Comparison of ENCODE assay signal across 10 mouse cellular contexts in the genomic region with DNA sequence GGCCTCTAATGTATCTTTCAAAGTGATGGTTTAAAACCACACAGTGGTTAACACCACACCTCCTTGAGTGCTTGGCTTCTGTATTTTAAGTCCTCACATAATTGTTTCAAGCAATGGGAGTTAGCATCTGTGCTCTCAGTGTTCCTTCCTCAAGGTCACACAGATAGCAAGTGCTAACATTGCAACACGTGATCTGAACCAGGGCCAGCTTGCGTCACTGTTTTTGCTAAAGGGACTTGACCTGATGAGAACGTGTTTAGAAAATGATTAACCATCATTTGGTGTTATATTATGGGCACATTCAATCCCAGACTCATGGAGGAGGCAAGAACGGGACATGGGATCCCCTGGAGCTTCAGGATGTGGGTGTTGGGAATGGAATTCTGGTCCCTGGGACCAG. TPM values are rescaled to one million over a fixed set of nuclear protein-coding genes. Genes with fewer than 3 reads are reported as not detected.
DNase-seq lines count a peak whose midpoint lies in the region; ATAC-seq and TF ChIP-seq lines count a peak whose summit lies in the region.
"Had no signal": no experiment of that assay in that cellular context is flagged by ENCODE, and none has a peak within 500 bp of the region (broad histone marks: within the 10 kb centered on the region; RNA-seq: fewer than 3 reads in every experiment).

No protein-coding gene starts in this region.

- H3K9ac ChIP-seq in heart, adult 2 months (ENCODE audit: low read depth, low read length), result no peak overlapping the region
- no peak overlapping the region for H3K9ac ChIP-seq in heart, embryonic 12.5 days
- no peak overlapping the region for H3K9ac ChIP-seq in intestine, embryonic 14.5 days (ENCODE audit: low read length)
- no peak overlapping the region for H3K9ac ChIP-seq in liver, postnatal 0 days (replicated peaks)
- H3K9ac ChIP-seq in forebrain, embryonic 12.5 days, result no peak overlapping the region
- H3K9ac ChIP-seq in hindbrain, embryonic 12.5 days, result no peak overlapping the region
- H3K9ac ChIP-seq: lung, embryonic 15.5 days had no signal

- DNase-seq in heart, adult 2 months, result peak; percentile 73 to 74
- DNase-seq in intestine, embryonic 14.5 days (ENCODE audit: low spot score), result no peak
- peak; percentile 83 for DNase-seq in liver, postnatal 0 days
- peak; percentile 88 for DNase-seq in testis, postnatal 10 days (ENCODE audit: low spot score)
- DNase-seq in frontal cortex, postnatal 25 days (ENCODE audit: low spot score in 2 of 2), result no peak
- DNase-seq: right cerebral cortex, postnatal 25 days had no signal

- WGBS in heart, adult 2 months, result 19% methylated on average over 4 of the region's 4 CpGs
- 42% methylated on average over 4 of the region's 4 CpGs for WGBS in heart, embryonic 12.5 days
- WGBS in intestine, embryonic 14.5 days, result 64% methylated on average over 4 of the region's 4 CpGs
- whole genome bisulfite sequencing in liver, postnatal 0 days (ENCODE audit: insufficient replicate concordance), result 51% methylated on average over 4 of the region's 4 CpGs
- WGBS in forebrain, embryonic 12.5 days, result 88% methylated on average over 4 of the region's 4 CpGs
- 86% methylated on average over 4 of the region's 4 CpGs for WGBS in hindbrain, embryonic 12.5 days

- H3K9me3 ChIP-seq in heart, embryonic 12.5 days (replicated peaks), result no peaks in the 10 kb centered on the region
- H3K9me3 ChIP-seq in intestine, embryonic 14.5 days (ENCODE audit: control insufficient read depth, low read length), result no peaks in the 10 kb centered on the region
- H3K9me3 ChIP-seq in liver, postnatal 0 days (ENCODE audit: low read length), result no peaks in the 10 kb centered on the region
- H3K9me3 ChIP-seq in forebrain, embryonic 12.5 days, result no peaks in the 10 kb centered on the region
- no peaks in the 10 kb centered on the region for H3K9me3 ChIP-seq in hindbrain, embryonic 12.5 days (replicated peaks)
- H3K9me3 ChIP-seq: lung, embryonic 15.5 days had no signal

- intact Hi-C loops in heart, adult 2 months (cut with DNase I), result loop anchor here (2.0 kb wide), 1 partner anchor 15 kb away; no protein-coding TSS in a partner anchor

- TF ChIP-seq CTCF in heart, adult 2 months (IDR thresholded peaks at IDR 0.05), result no peak
- no peak for TF ChIP-seq CTCF in liver, postnatal 0 days (IDR thresholded peaks at IDR 0.05; ENCODE audit: low read depth)

- TF ChIP-seq POLR2A in heart, adult 2 months (IDR thresholded peaks at IDR 0.05; ENCODE audit: insufficient read depth, low read depth, low read length), result no peak

- peaks cover 40% of the 10 kb centered on the region for H3K4me1 ChIP-seq in heart, adult 2 months (ENCODE audit: control insufficient read depth, insufficient read depth, low read length)
- H3K4me1 ChIP-seq in heart, embryonic 12.5 days (replicated peaks), result peaks cover 36% of the 10 kb centered on the region
- no peaks in the 10 kb centered on the region for H3K4me1 ChIP-seq in intestine, embryonic 14.5 days (replicated peaks; ENCODE audit: control insufficient read depth, insufficient read depth, low read length)
- H3K4me1 ChIP-seq in liver, postnatal 0 days (ENCODE audit: insufficient read depth), result peaks cover 47% of the 10 kb centered on the region
- H3K4me1 ChIP-seq in forebrain, embryonic 12.5 days, result peaks cover 8% of the 10 kb centered on the region; the same call in 1 of the 2 replicates
- H3K4me1 ChIP-seq in hindbrain, embryonic 12.5 days, result peaks cover 15% of the 10 kb centered on the region

- no peak overlapping the region for H3K4me3 ChIP-seq in heart, adult 2 months
- H3K4me3 ChIP-seq in heart, embryonic 12.5 days, result no peak overlapping the region
- no peak overlapping the region for H3K4me3 ChIP-seq in intestine, embryonic 14.5 days (ENCODE audit: low read depth, low read length)
- no peak overlapping the region for H3K4me3 ChIP-seq in liver, postnatal 0 days (ENCODE audit: low read depth, low read length)
- H3K4me3 ChIP-seq in forebrain, embryonic 12.5 days (replicated peaks), result no peak overlapping the region
- no peak overlapping the region for H3K4me3 ChIP-seq in hindbrain, embryonic 12.5 days
- H3K4me3 ChIP-seq: lung, embryonic 15.5 days had no signal

- H3K4me2 ChIP-seq in heart, embryonic 12.5 days, result no peak overlapping the region
- H3K4me2 ChIP-seq in intestine, embryonic 14.5 days (ENCODE audit: low read length), result no peak overlapping the region
- H3K4me2 ChIP-seq in liver, postnatal 0 days (ENCODE audit: low read depth, low read length), result peak overlapping the region; percentile 31; the same call in 1 of the 2 replicates
- H3K4me2 ChIP-seq in forebrain, embryonic 12.5 days, result no peak overlapping the region
- no peak overlapping the region for H3K4me2 ChIP-seq in hindbrain, embryonic 12.5 days (replicated peaks)
- H3K4me2 ChIP-seq: lung, embryonic 15.5 days had no signal

- no peaks in the 10 kb centered on the region for H3K27me3 ChIP-seq in heart, adult 2 months (ENCODE audit: control insufficient read depth, insufficient read depth, low read length)
- H3K27me3 ChIP-seq in heart, embryonic 12.5 days (replicated peaks), result no peaks in the 10 kb centered on the region
- no peaks in the 10 kb centered on the region for H3K27me3 ChIP-seq in intestine, embryonic 14.5 days (replicated peaks; ENCODE audit: control insufficient read depth, insufficient read depth, low read length)
- no peaks in the 10 kb centered on the region for H3K27me3 ChIP-seq in liver, postnatal 0 days (ENCODE audit: insufficient read depth, low read length)
- H3K27me3 ChIP-seq in forebrain, embryonic 12.5 days, result no peaks in the 10 kb centered on the region
- no peaks in the 10 kb centered on the region for H3K27me3 ChIP-seq in hindbrain, embryonic 12.5 days
- H3K27me3 ChIP-seq: lung, embryonic 15.5 days had no signal

- 0 out of 2 replicates have a peak, but pooled peaks have one; percentile 47 for TF ChIP-seq EP300 in heart, adult 2 months (IDR thresholded peaks at IDR 0.05; ENCODE audit: insufficient read depth, low read depth, low read length)
- peak; percentile 85 for TF ChIP-seq EP300 in liver, postnatal 0 days (IDR thresholded peaks at IDR 0.05; ENCODE audit: low read depth)

- H3K36me3 ChIP-seq in heart, adult 2 months (ENCODE audit: control insufficient read depth, insufficient read depth, low read length), result peaks cover 17% of the 10 kb centered on the region
- H3K36me3 ChIP-seq in heart, embryonic 12.5 days, result 0 out of 2 replicates have a peak, but pooled peaks cover under 1% of the 10 kb centered on the region
- peaks cover 2% of the 10 kb centered on the region; the same call in 1 of the 2 replicates for H3K36me3 ChIP-seq in intestine, embryonic 14.5 days (ENCODE audit: control insufficient read depth, insufficient read depth, low read length)
- H3K36me3 ChIP-seq in liver, postnatal 0 days (replicated peaks; ENCODE audit: insufficient read depth, low read length), result peaks cover 9% of the 10 kb centered on the region; the same call in 1 of the 2 replicates
- no peaks in the 10 kb centered on the region; the same call in 1 of the 2 replicates for H3K36me3 ChIP-seq in forebrain, embryonic 12.5 days (replicated peaks)
- H3K36me3 ChIP-seq in hindbrain, embryonic 12.5 days, result no peaks in the 10 kb centered on the region

- ATAC-seq in heart, embryonic 12.5 days (ENCODE audit: insufficient number of reproducible peaks, low FRiP score), result no peak
- peak; percentile 65; the same call in 1 of the 2 replicates for ATAC-seq in intestine, embryonic 14.5 days (replicated peaks; ENCODE audit: low FRiP score, low TSS enrichment, low read depth)
- peak; percentile 81 for ATAC-seq in liver, postnatal 0 days
- no peak for ATAC-seq in forebrain, embryonic 12.5 days (ENCODE audit: low FRiP score)
- ATAC-seq in hindbrain, embryonic 12.5 days (ENCODE audit: low FRiP score), result no peak

- peaks cover 1% of the 10 kb centered on the region for H3K79me2 ChIP-seq in heart, adult 2 months (replicated peaks; ENCODE audit: control insufficient read depth, insufficient read depth, low read length)

- peak overlapping the region; percentile 32; the same call in 1 of the 2 replicates for H3K27ac ChIP-seq in heart, adult 2 months
- no peak overlapping the region for H3K27ac ChIP-seq in heart, embryonic 12.5 days (ENCODE audit: poor library complexity, severe bottlenecking)
- H3K27ac ChIP-seq in intestine, embryonic 14.5 days (ENCODE audit: low read depth), result no peak overlapping the region
- peak overlapping the region; percentile 94 for H3K27ac ChIP-seq in liver, postnatal 0 days (ENCODE audit: low read depth)
- no peak overlapping the region for H3K27ac ChIP-seq in forebrain, embryonic 12.5 days
- no peak overlapping the region for H3K27ac ChIP-seq in hindbrain, embryonic 12.5 days
- H3K27ac ChIP-seq: lung, embryonic 15.5 days had no signal

RNA-seq across cellular contexts. Expression of gene Man2a1, which starts 17.3 kb away (rescaled TPM):
- total RNA-seq in heart, adult 2 months (2021), result 10 to 100 TPM; 17.2 to 18.5 TPM
- 4.7 and 13.7 TPM in 2 replicates for polyA plus RNA-seq in heart, adult 2 months (2012; rRNA removed)
- 5.3 and 7.2 TPM in 2 replicates for polyA plus RNA-seq in heart, embryonic 12.5 days (2016; fragmentation: Nextera tagmentation; extraction: Ambion mirVana)
- 12.6 and 12.8 TPM in 2 replicates for polyA plus RNA-seq in intestine, embryonic 14.5 days (2014; fragmentation: Nextera tagmentation; extraction: Ambion mirVana)
- 11.5 and 12.8 TPM in 2 replicates for polyA plus RNA-seq in liver, postnatal 0 days (2015; fragmentation: Nextera tagmentation; extraction: Ambion mirVana)
- 4.1 and 4.7 TPM in 2 replicates for polyA plus RNA-seq in forebrain, embryonic 12.5 days (2016; fragmentation: Nextera tagmentation; extraction: Ambion mirVana)
- 6.5 and 7.9 TPM in 2 replicates for polyA plus RNA-seq in hindbrain, embryonic 12.5 days (2016; fragmentation: Nextera tagmentation; extraction: Ambion mirVana)

Comparison
In these comparisons a context has a peak if more than half of its experiments do, and no peak if none do; other contexts are left out.
1. H3K27ac ChIP-seq: peak in heart, adult 2 months (single experiment) and liver, postnatal 0 days (single experiment); none in heart, embryonic 12.5 days (single experiment), intestine, embryonic 14.5 days (single experiment), forebrain, embryonic 12.5 days (single experiment) and hindbrain, embryonic 12.5 days (single experiment).
2. DNase-seq: peak in heart, adult 2 months (2 of 2), liver, postnatal 0 days (single experiment) and testis, postnatal 10 days (single experiment); none in intestine, embryonic 14.5 days (single experiment) and frontal cortex, postnatal 25 days (0 of 2).
3. ATAC-seq: peak in intestine, embryonic 14.5 days (single experiment) and liver, postnatal 0 days (single experiment); none in heart, embryonic 12.5 days (single experiment), forebrain, embryonic 12.5 days (single experiment) and hindbrain, embryonic 12.5 days (single experiment).